Mouse (Mus musculus) heart, adult 2 months (tissue): Measurements from ENCODE around the gene Kdm2b. TPM values are rescaled to one million over a fixed set of nuclear protein-coding genes. Genes with fewer than 3 reads are reported as not detected.
A peak's percentile ranks its signal among the peaks of the same experiment; 100 is the strongest.

ENCODE experiments used
- DNase-seq, 2 experiments: peaks; one replicate each; pipeline ENCODE4 v3.0.0; 2021
- H3K27ac ChIP-seq: fragments of 200-600 bp; 2 replicates; pipeline ENCODE4 v1.8.1; 2022
- H3K27me3 ChIP-seq: fragments of 200-500 bp; 2 replicates; pipeline ENCODE4 v1.6.1; 2012; ENCODE audit warnings: mild to moderate bottlenecking, low read length, inconsistent platforms, mixed read lengths; ENCODE audit not compliant: control insufficient read depth, insufficient read depth
- H3K36me3 ChIP-seq: fragments of 200-500 bp; 2 replicates; pipeline ENCODE4 v1.6.1; 2012; ENCODE audit warnings: low read length, inconsistent platforms; ENCODE audit not compliant: control insufficient read depth, insufficient read depth
- H3K4me1 ChIP-seq: fragments of 200-500 bp; 2 replicates; pipeline ENCODE4 v1.6.1; 2011; ENCODE audit warnings: low read length; ENCODE audit not compliant: control insufficient read depth, insufficient read depth
- H3K4me3 ChIP-seq: fragments of 200-600 bp; 2 replicates; pipeline ENCODE4 v1.8.1; 2022
- H3K79me2 ChIP-seq: fragments of 200-500 bp; replicated peaks from 2 replicates; pipeline ENCODE4 v1.6.1; 2012; ENCODE audit warnings: mild to moderate bottlenecking, inconsistent platforms, low read length, moderate library complexity, mixed read lengths; ENCODE audit not compliant: control insufficient read depth, insufficient read depth
- H3K9ac ChIP-seq: fragments of 200-500 bp; 2 replicates; pipeline ENCODE4 v1.6.1; 2012; ENCODE audit warnings: low read depth, mild to moderate bottlenecking, control low read depth, inconsistent platforms, low read length, mixed read lengths
- CTCF ChIP-seq: fragments of 200-600 bp; IDR thresholded peaks from 2 replicates; pipeline ENCODE4 v1.8.1; 2022; ENCODE audit warnings: antibody characterized with exemption, mild to moderate bottlenecking, moderate library complexity
- EP300 ChIP-seq: fragments of 200-500 bp; IDR thresholded peaks from 2 replicates; pipeline ENCODE4 v1.6.1; 2011; ENCODE audit warnings: low read depth, low read length, control low read depth; ENCODE audit not compliant: insufficient read depth
- POLR2A ChIP-seq: fragments of 200-500 bp; IDR thresholded peaks from 2 replicates; pipeline ENCODE4 v1.6.1; 2011; ENCODE audit warnings: mild to moderate bottlenecking, low read depth, low read length, control low read depth; ENCODE audit not compliant: insufficient read depth
- WGBS: fragments of 180-500 bp; shearing (Covaris S2); methylation state at CpG from one replicate; pipeline ENCODE4 v1.1.7; 2018; 5-methylcytosine and 5-hydroxymethylcytosine counted together
- intact Hi-C: fragments of 180-260 bp; cut with DNase I; formaldehyde crosslinking; loops from one replicate; pipeline ENCODE4 v1.15.1; 2025
- polyA plus RNA-seq: library from polyadenylated mRNA; depleted of rRNA; stranded (reverse); fragments of >200 nt; gene quantifications from 2 replicates; pipeline ENCODE4 v1.2.3, GENCODE M21; 2012; rRNA removed
- total RNA-seq, 2 experiments: library from RNA; stranded (reverse); gene quantifications; 2 replicates each; pipeline ENCODE4 v1.2.3; 2021

The Kdm2b gene
- total and polyA plus RNA-seq, 3 experiments = 8.2 to 14.6 (median 12.5) TPM

GRCm38 (mm10) chr5:122824450-122824849 is 165.2 kb downstream of the Kdm2b start:
- intact Hi-C loops = loop anchor here (5.0 kb wide), 1 partner anchor 78 kb away; no protein-coding TSS in a partner anchor
- no peak overlapping the region for H3K9ac ChIP-seq

GRCm38 (mm10) chr5:122823976-122824375 is 165.6 kb downstream of the Kdm2b start:
- intact Hi-C loops = loop anchor here (5.0 kb wide), 1 partner anchor 78 kb away; no protein-coding TSS in a partner anchor
- Histone ChIP-seq H3K36me3 (no peaks in the 10 kb centered on the region), H3K79me2 (no peaks in the 10 kb centered on the region), H3K4me1 (no peaks in the 10 kb centered on the region), H3K4me3 (no peak overlapping the region), H3K27me3 (no peaks in the 10 kb centered on the region), H3K9ac (no peak overlapping the region), H3K27ac (no peak overlapping the region)
- peak; percentile 24; the same call in 1 of the 2 replicates for TF ChIP-seq CTCF
- no peak for TF ChIP-seq EP300
- no peak for TF ChIP-seq POLR2A
- DNase-seq = no peak
- WGBS = 61% methylated on average over 1 of the region's 1 CpGs

More at GRCm38 (mm10) chr5:122824450-122824849, 165.2 kb downstream of the Kdm2b start:
- no peak overlapping the region for H3K4me3 ChIP-seq
- WGBS = 70% methylated on average over 6 of the region's 6 CpGs
- no peaks in the 10 kb centered on the region for H3K4me1 ChIP-seq
- no peak for DNase-seq
- H3K27ac ChIP-seq = no peak overlapping the region
- no peaks in the 10 kb centered on the region for H3K79me2 ChIP-seq
- TF ChIP-seq CTCF = no peak
- TF ChIP-seq EP300 = no peak
- TF ChIP-seq POLR2A = no peak
- H3K36me3 ChIP-seq = no peaks in the 10 kb centered on the region
- no peaks in the 10 kb centered on the region for H3K27me3 ChIP-seq

DNA sequence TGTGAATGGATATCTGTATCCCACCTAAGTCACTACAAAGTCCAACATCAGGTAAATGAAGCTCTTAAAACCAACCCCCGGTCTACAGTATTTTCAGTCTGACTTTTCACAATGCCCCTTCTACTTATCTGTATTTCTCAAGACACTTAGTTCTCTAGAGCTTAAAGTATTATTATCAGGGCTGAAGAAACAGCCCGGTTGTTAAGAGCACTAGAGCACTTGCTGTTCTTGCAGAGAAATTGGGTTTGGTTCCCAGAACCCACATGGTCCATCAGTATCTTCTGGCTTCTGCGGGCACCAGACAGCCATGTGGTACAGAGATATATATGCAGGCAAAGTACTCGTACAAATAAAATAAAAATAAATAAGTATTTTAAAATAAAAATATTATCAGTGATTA is 167.2 kb downstream of the Kdm2b start:
- H3K27me3 ChIP-seq = no peaks in the 10 kb centered on the region
- no peak for TF ChIP-seq POLR2A
- no peak for TF ChIP-seq EP300
- TF ChIP-seq CTCF = no peak
- WGBS = 82% methylated on average over 4 of the region's 4 CpGs
- no peak overlapping the region for H3K9ac ChIP-seq
- no peak overlapping the region for H3K4me3 ChIP-seq
- H3K36me3 ChIP-seq = 0 out of 2 replicates have a peak, but pooled peaks cover 2% of the 10 kb centered on the region
- H3K4me1 ChIP-seq = no peaks in the 10 kb centered on the region
- intact Hi-C loops = loop anchor here (5.0 kb wide), 1 partner anchor 80 kb away; no protein-coding TSS in a partner anchor
- H3K27ac ChIP-seq = no peak overlapping the region
- no peaks in the 10 kb centered on the region for H3K79me2 ChIP-seq
- DNase-seq = no peak

GRCm38 (mm10) chr5:122821524-122821885 is 168.1 kb downstream of the Kdm2b start:
- Histone ChIP-seq H3K4me3 (peak overlapping the region; percentile 96), H3K9ac (peak overlapping the region; percentile 56), H3K27me3 (no peaks in the 10 kb centered on the region), H3K79me2 (no peaks in the 10 kb centered on the region), H3K4me1 (no peaks in the 10 kb centered on the region), H3K27ac (peak overlapping the region; percentile 97), H3K36me3 (0 out of 2 replicates have a peak, but pooled peaks cover 2% of the 10 kb centered on the region)
- no peak for DNase-seq
- 0% methylated on average over 10 of the region's 10 CpGs for WGBS
- TF ChIP-seq EP300 = no peak
- TF ChIP-seq POLR2A = no peak
- no peak for TF ChIP-seq CTCF
- intact Hi-C loops = loop anchor here (1.0 to 5.0 kb wide), 2 partner anchors 28 to 81 kb away; no protein-coding TSS in a partner anchor

GRCm38 (mm10) chr5:122820777-122821523 is 168.7 kb downstream of the Kdm2b start, which contains the start of gene Anapc5:
Gene Anapc5 (minus strand): TSS chr5:122821339.
- no peaks in the 10 kb centered on the region for H3K27me3 ChIP-seq
- H3K9ac ChIP-seq = peak within 1 kb of the TSS; percentile 79
- intact Hi-C loops = loop anchor here (1.0 to 5.0 kb wide), 2 partner anchors 28 to 81 kb away; no protein-coding TSS in a partner anchor
- no peaks in the 10 kb centered on the region for H3K79me2 ChIP-seq
- WGBS = under 1% methylated on average over 54 of the region's 55 CpGs
- H3K27ac ChIP-seq = peak within 1 kb of the TSS; percentile 97
- 0 out of 2 replicates have a peak, but pooled peaks cover 2% of the 10 kb centered on the region for H3K36me3 ChIP-seq
- H3K4me1 ChIP-seq = no peaks in the 10 kb centered on the region
- TF ChIP-seq EP300 (peak; percentile 81), POLR2A (peak; percentile 90), CTCF (no peak)
- peak within 1 kb of the TSS; percentile 96 for H3K4me3 ChIP-seq
- peak; percentile 92 to 94 for DNase-seq

Other genes starting within 250 kb of the Kdm2b start
- 10 to 100 TPM; 10.2 to 13.6 TPM for gene Camkk2, start 210.4 kb downstream of the Kdm2b start, total RNA-seq
- 9.3 and 10.5 TPM in 2 replicates for gene Camkk2, start 210.4 kb downstream of the Kdm2b start, polyA plus RNA-seq
- 100 to 1,000 TPM; 150 to 165 TPM for gene Anapc5, start 168.5 kb downstream of the Kdm2b start, total RNA-seq
- gene Anapc5, start 168.5 kb downstream of the Kdm2b start, polyA plus RNA-seq = 210 and 302 TPM in 2 replicates
- gene Rnf34, start 139.8 kb downstream of the Kdm2b start, total RNA-seq = 10 to 100 TPM; 26.1 to 33.3 TPM
- 10.5 and 21.8 TPM in 2 replicates for gene Rnf34, start 139.8 kb downstream of the Kdm2b start, polyA plus RNA-seq
- gene Orai1, start 25.3 kb upstream of the Kdm2b start, total RNA-seq = 10 to 100 TPM; 11.7 to 15.8 TPM
- gene Orai1, start 25.3 kb upstream of the Kdm2b start, polyA plus RNA-seq = 39.0 and 42.8 TPM in 2 replicates
- gene Morn3, start 57.2 kb upstream of the Kdm2b start, total RNA-seq = not detected
- gene Morn3, start 57.2 kb upstream of the Kdm2b start, polyA plus RNA-seq = not detected in 2 replicates
- 10 to 100 TPM in 1 of 2 experiments, 1 to 10 TPM in 1; 6.6 to 10.4 TPM for gene Tmem120b, start 78.6 kb upstream of the Kdm2b start, total RNA-seq
- 10.3 and 10.5 TPM in 2 replicates for gene Tmem120b, start 78.6 kb upstream of the Kdm2b start, polyA plus RNA-seq
- under 1 TPM; 0.64 to 0.70 TPM for gene Rhof, start 142.9 kb upstream of the Kdm2b start, total RNA-seq
- 1.6 and 2.3 TPM in 2 replicates for gene Rhof, start 142.9 kb upstream of the Kdm2b start, polyA plus RNA-seq
- 10 to 100 TPM; 12.9 to 19.4 TPM for gene Setd1b, start 152.4 kb upstream of the Kdm2b start, total RNA-seq
- 6.4 and 7.4 TPM in 2 replicates for gene Setd1b, start 152.4 kb upstream of the Kdm2b start, polyA plus RNA-seq
- 10 to 100 TPM; 13.3 to 14.8 TPM for gene Psmd9, start 179.6 kb upstream of the Kdm2b start, total RNA-seq
- 16.4 and 20.4 TPM in 2 replicates for gene Psmd9, start 179.6 kb upstream of the Kdm2b start, polyA plus RNA-seq
- gene Hpd, start 192.9 kb upstream of the Kdm2b start, total RNA-seq = not detected
- 0.61 and 0.97 TPM in 2 replicates for gene Hpd, start 192.9 kb upstream of the Kdm2b start, polyA plus RNA-seq